Mouse (Mus musculus): ENCODE data around the gene Zpld1. TPM values are rescaled to one million over a fixed set of nuclear protein-coding genes. Genes with fewer than 3 reads are reported as not detected.

The Zpld1 gene
- polyA plus RNA-seq (2014; fragmentation: Nextera tagmentation; extraction: Ambion mirVana): 0.07 and 0.09 TPM in 2 replicates

GRCm38 (mm10) chr16:55297886-55298285 lies at the start of gene Zpld1:
Gene Zpld1, minus strand, starts transcription at chr16:55297986.
- Histone ChIP-seq H3K4me3 (ENCODE audit: control insufficient read depth in 1 of 2, insufficient read depth in 1 of 2, low read depth in 1 of 2, low read length in 2 of 2) (no peak within 1 kb of the TSS), H3K9ac (ENCODE audit: low read length) (no peak within 1 kb of the TSS), H3K4me1 (ENCODE audit: control insufficient read depth in 2 of 2, insufficient read depth in 2 of 2, low read length in 2 of 2) (no peaks in the 10 kb centered on the region), H3K27ac (replicated peaks in 1 of 2; ENCODE audit: control insufficient read depth in 1 of 2, insufficient read depth in 1 of 2, low read depth in 2 of 2, low read length in 2 of 2) (no peak within 1 kb of the TSS), H3K36me3 (ENCODE audit: control insufficient read depth, insufficient read depth, low read length) (no peaks in the 10 kb centered on the region), H3K27me3 (ENCODE audit: control insufficient read depth, insufficient read depth, low read length) (no peaks in the 10 kb centered on the region), H3K4me2 (ENCODE audit: low read length) (no peak within 1 kb of the TSS), H3K9me3 (ENCODE audit: control insufficient read depth, low read length) (no peaks in the 10 kb centered on the region)
- ATAC-seq (ENCODE audit: insufficient number of reproducible peaks, insufficient read depth, low FRiP score, low read depth): no peak
- 88% methylated on average over 2 of the region's 2 CpGs for WGBS

- Histone ChIP-seq H3K4me1 (ENCODE audit: control insufficient read depth in 2 of 2, insufficient read depth in 2 of 2, low read length in 2 of 2) (no peaks in the 10 kb centered on the region), H3K9ac (ENCODE audit: low read length) (no peak overlapping the region), H3K4me2 (ENCODE audit: low read length) (no peak overlapping the region), H3K27me3 (ENCODE audit: control insufficient read depth, insufficient read depth, low read length) (no peaks in the 10 kb centered on the region), H3K4me3 (ENCODE audit: control insufficient read depth in 1 of 2, insufficient read depth in 1 of 2, low read depth in 1 of 2, low read length in 2 of 2) (no peak overlapping the region), H3K9me3 (ENCODE audit: control insufficient read depth, low read length) (0 out of 2 replicates have a peak, but pooled peaks cover 2% of the 10 kb centered on the region), H3K36me3 (ENCODE audit: control insufficient read depth, insufficient read depth, low read length) (no peaks in the 10 kb centered on the region), H3K27ac (replicated peaks in 1 of 2; ENCODE audit: control insufficient read depth in 1 of 2, insufficient read depth in 1 of 2, low read depth in 2 of 2, low read length in 2 of 2) (no peak overlapping the region)
- ATAC-seq (ENCODE audit: insufficient number of reproducible peaks, insufficient read depth, low FRiP score, low read depth): no peak
- 79% methylated on average over 3 of the region's 3 CpGs for WGBS
Measured at GRCm38 (mm10) chr16:55345644-55346043, 47.9 kb upstream of the Zpld1 start.

DNA sequence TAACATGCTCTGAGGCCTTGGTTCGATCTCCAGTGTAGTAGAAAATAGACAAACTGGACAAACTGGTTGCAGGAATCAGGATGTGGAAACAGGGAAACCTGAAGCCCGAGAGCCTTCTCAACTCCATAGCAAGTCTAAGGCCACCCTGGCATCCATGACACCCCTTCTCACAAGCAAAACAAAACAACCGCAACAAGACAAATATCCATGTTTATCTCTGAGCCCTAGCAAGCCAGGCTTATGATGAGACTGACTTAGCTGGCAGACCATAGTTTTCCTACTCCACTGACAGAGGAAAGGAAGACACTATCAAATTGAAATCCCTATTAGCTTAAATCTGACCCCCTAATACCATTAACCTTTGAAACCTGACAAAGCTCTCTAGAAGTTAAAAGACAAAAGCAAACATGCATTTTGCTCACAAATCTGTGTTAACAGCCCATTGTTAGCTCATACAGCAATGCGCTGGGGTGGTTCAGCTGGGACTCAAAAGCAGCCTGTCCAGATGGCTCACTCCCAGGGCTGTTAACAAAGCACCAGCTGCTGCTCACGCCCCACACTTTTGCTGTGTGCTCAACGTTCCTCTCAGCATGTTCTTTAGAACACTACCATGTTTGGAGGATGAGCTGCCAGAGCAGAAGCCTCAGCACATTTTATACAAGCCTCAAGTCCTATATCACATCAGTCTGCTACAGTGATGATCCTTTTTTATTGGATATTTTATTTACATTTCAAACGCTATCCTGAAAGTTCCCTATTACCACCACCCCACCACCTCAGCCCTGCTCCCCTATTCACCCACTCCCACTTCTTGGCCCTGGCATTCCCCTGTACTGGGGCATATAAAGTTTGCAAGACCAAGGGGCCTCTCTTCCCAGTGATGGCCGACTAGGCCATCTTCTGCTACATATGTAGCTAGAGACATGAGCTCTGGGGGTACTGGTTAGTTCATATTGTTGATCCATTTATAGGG lies 24.0 kb upstream of the Zpld1 start:
- ATAC-seq (ENCODE audit: insufficient number of reproducible peaks, insufficient read depth, low FRiP score, low read depth): no peak

DNA sequence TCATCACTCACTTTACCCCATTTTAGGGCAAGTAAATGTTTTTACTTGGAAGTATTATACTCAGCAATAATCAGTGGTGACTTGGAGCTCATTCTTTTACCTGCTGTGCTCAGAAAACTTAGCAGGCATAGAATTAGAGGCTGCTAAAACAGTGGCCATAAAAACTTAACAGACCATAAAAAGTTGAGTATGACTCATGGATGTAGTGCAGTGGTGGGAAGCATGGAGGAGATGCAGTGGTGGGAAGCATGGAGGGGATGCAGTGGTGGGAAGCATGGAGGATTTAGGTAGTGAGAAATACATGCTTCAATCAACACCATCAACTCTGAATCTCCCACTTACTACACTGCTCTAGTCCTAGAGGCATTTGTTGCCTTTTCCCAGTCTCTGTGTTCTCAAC lies 19.2 kb upstream of the Zpld1 start:
- H3K4me2 ChIP-seq (ENCODE audit: low read length): no peak overlapping the region
- H3K27ac ChIP-seq (replicated peaks in 1 of 2; ENCODE audit: control insufficient read depth in 1 of 2, insufficient read depth in 1 of 2, low read depth in 2 of 2, low read length in 2 of 2): no peak overlapping the region
- H3K4me1 ChIP-seq (ENCODE audit: control insufficient read depth in 2 of 2, insufficient read depth in 2 of 2, low read length in 2 of 2): no peaks in the 10 kb centered on the region
- H3K27me3 ChIP-seq (ENCODE audit: control insufficient read depth, insufficient read depth, low read length): no peaks in the 10 kb centered on the region
- no peak overlapping the region for H3K4me3 ChIP-seq (ENCODE audit: control insufficient read depth in 1 of 2, insufficient read depth in 1 of 2, low read depth in 1 of 2, low read length in 2 of 2)
- H3K9me3 ChIP-seq (ENCODE audit: control insufficient read depth, low read length): no peaks in the 10 kb centered on the region
- ATAC-seq (ENCODE audit: insufficient number of reproducible peaks, insufficient read depth, low FRiP score, low read depth): no peak
- H3K36me3 ChIP-seq (ENCODE audit: control insufficient read depth, insufficient read depth, low read length): no peaks in the 10 kb centered on the region
- no peak overlapping the region for H3K9ac ChIP-seq (ENCODE audit: low read length)

More for the DNA sequence above, 24.0 kb upstream of the Zpld1 start:
- H3K27me3 ChIP-seq (ENCODE audit: control insufficient read depth, insufficient read depth, low read length): no peaks in the 10 kb centered on the region
- no peak overlapping the region for H3K27ac ChIP-seq (replicated peaks in 1 of 2; ENCODE audit: control insufficient read depth in 1 of 2, insufficient read depth in 1 of 2, low read depth in 2 of 2, low read length in 2 of 2)
- no peak overlapping the region for H3K4me3 ChIP-seq (ENCODE audit: control insufficient read depth in 1 of 2, insufficient read depth in 1 of 2, low read depth in 1 of 2, low read length in 2 of 2)
- H3K4me1 ChIP-seq (ENCODE audit: control insufficient read depth in 2 of 2, insufficient read depth in 2 of 2, low read length in 2 of 2): no peaks in the 10 kb centered on the region
- no peaks in the 10 kb centered on the region for H3K9me3 ChIP-seq (ENCODE audit: control insufficient read depth, low read length)
- H3K4me2 ChIP-seq (ENCODE audit: low read length): no peak overlapping the region
- H3K36me3 ChIP-seq (ENCODE audit: control insufficient read depth, insufficient read depth, low read length): no peaks in the 10 kb centered on the region
- 75% methylated on average over 7 of the region's 8 CpGs for WGBS
- no peak overlapping the region for H3K9ac ChIP-seq (ENCODE audit: low read length)

DNA sequence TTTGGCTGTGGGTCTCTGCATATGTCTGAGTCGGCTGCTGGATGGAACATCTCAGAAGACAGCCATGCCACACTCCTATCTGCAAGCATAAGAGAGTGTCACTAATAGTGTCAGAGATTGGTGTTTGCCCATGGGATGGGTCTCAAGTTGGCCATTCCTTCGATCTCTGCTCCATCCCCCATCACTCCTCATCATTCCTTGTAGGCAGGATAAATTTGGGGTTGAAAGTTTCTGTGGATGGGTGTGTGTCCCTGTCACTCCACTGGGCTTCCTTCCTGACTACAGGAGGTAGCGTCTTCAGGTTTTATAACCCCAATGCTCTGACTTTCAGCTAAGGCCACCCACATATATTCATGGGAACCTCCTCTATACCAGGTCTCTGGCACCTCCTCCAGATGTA lies 14.3 kb upstream of the Zpld1 start:
- H3K9ac ChIP-seq (ENCODE audit: low read length): no peak overlapping the region
- H3K4me2 ChIP-seq (ENCODE audit: low read length): no peak overlapping the region
- no peaks in the 10 kb centered on the region for H3K9me3 ChIP-seq (ENCODE audit: control insufficient read depth, low read length)
- 82% methylated on average over 3 of the region's 3 CpGs for WGBS
- H3K4me1 ChIP-seq (ENCODE audit: control insufficient read depth in 2 of 2, insufficient read depth in 2 of 2, low read length in 2 of 2): no peaks in the 10 kb centered on the region
- no peak overlapping the region for H3K27ac ChIP-seq (replicated peaks in 1 of 2; ENCODE audit: control insufficient read depth in 1 of 2, insufficient read depth in 1 of 2, low read depth in 2 of 2, low read length in 2 of 2)
- H3K36me3 ChIP-seq (ENCODE audit: control insufficient read depth, insufficient read depth, low read length): no peaks in the 10 kb centered on the region
- ATAC-seq (ENCODE audit: insufficient number of reproducible peaks, insufficient read depth, low FRiP score, low read depth): no peak
- H3K27me3 ChIP-seq (ENCODE audit: control insufficient read depth, insufficient read depth, low read length): no peaks in the 10 kb centered on the region
- H3K4me3 ChIP-seq (ENCODE audit: control insufficient read depth in 1 of 2, insufficient read depth in 1 of 2, low read depth in 1 of 2, low read length in 2 of 2): no peak overlapping the region

DNA sequence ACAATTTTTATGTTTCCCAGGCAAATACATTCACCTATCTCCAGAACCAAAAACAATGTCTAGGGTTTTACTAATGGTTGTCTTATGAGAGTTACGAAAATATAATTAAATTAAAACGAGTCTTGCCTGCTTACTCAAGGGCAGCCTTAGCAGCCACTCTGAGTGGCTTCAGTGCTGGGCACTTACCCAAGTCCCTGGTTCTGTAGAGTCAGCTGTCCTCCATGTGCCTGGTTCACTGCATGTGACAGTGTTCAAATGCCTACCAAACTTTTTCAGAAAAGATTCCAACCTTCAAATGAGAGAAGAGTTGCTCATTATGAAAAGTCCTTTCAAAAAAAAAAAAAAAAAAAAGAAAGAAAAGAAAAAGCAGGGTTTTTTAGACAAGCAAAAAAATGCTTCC lies 15.1 kb downstream of the Zpld1 start:
- Histone ChIP-seq H3K4me1 (ENCODE audit: control insufficient read depth in 2 of 2, insufficient read depth in 2 of 2, low read length in 2 of 2) (0 out of 4 replicates have a peak, but pooled peaks cover 0 to 3% of the 10 kb centered on the region in 2 experiments), H3K9ac (ENCODE audit: low read length) (no peak overlapping the region), H3K27me3 (ENCODE audit: control insufficient read depth, insufficient read depth, low read length) (no peaks in the 10 kb centered on the region), H3K4me2 (ENCODE audit: low read length) (no peak overlapping the region), H3K9me3 (ENCODE audit: control insufficient read depth, low read length) (no peaks in the 10 kb centered on the region), H3K4me3 (ENCODE audit: control insufficient read depth in 1 of 2, insufficient read depth in 1 of 2, low read depth in 1 of 2, low read length in 2 of 2) (no peak overlapping the region), H3K36me3 (ENCODE audit: control insufficient read depth, insufficient read depth, low read length) (no peaks in the 10 kb centered on the region), H3K27ac (replicated peaks in 1 of 2; ENCODE audit: control insufficient read depth in 1 of 2, insufficient read depth in 1 of 2, low read depth in 2 of 2, low read length in 2 of 2) (no peak overlapping the region)
- 62% methylated on average over 2 of the region's 2 CpGs for WGBS
- no peak for ATAC-seq (ENCODE audit: insufficient number of reproducible peaks, insufficient read depth, low FRiP score, low read depth)

- no peaks in the 10 kb centered on the region for H3K36me3 ChIP-seq (ENCODE audit: control insufficient read depth, insufficient read depth, low read length)
- no peak overlapping the region for H3K27ac ChIP-seq (replicated peaks in 1 of 2; ENCODE audit: control insufficient read depth in 1 of 2, insufficient read depth in 1 of 2, low read depth in 2 of 2, low read length in 2 of 2)
- H3K27me3 ChIP-seq (ENCODE audit: control insufficient read depth, insufficient read depth, low read length): no peaks in the 10 kb centered on the region
- no peak overlapping the region for H3K4me3 ChIP-seq (ENCODE audit: control insufficient read depth in 1 of 2, insufficient read depth in 1 of 2, low read depth in 1 of 2, low read length in 2 of 2)
- 87% methylated on average over 3 of the region's 3 CpGs for WGBS
- H3K9me3 ChIP-seq (ENCODE audit: control insufficient read depth, low read length): no peaks in the 10 kb centered on the region
- H3K4me2 ChIP-seq (ENCODE audit: low read length): no peak overlapping the region
- H3K4me1 ChIP-seq (ENCODE audit: control insufficient read depth in 2 of 2, insufficient read depth in 2 of 2, low read length in 2 of 2): 0 out of 4 replicates have a peak, but pooled peaks cover 0 to 3% of the 10 kb centered on the region in 2 experiments
- no peak for ATAC-seq (ENCODE audit: insufficient number of reproducible peaks, insufficient read depth, low FRiP score, low read depth)
- no peak overlapping the region for H3K9ac ChIP-seq (ENCODE audit: low read length)
Measured at GRCm38 (mm10) chr16:55277447-55277846, 20.3 kb downstream of the Zpld1 start.
